Mouse (Mus musculus): ENCODE data around the gene Retsat.

- no peak for TF ChIP-seq CTCF (IDR thresholded peaks at IDR 0.05; ENCODE audit: low read depth, low read length)
- TF ChIP-seq GATA2 (IDR thresholded peaks at IDR 0.05; ENCODE audit: borderline replicate concordance, low read depth, low read length): no peak
- TF ChIP-seq GATA1 (IDR thresholded peaks at IDR 0.05; ENCODE audit: borderline replicate concordance, low read length): no peak
- TF ChIP-seq TAL1 (conservative IDR thresholded peaks at IDR 0.05; ENCODE audit: low read depth, low read length): no peak
These were observed 55.1 kb downstream of the Retsat start for GRCm38 (mm10) chr6:72653419-72653818.

Measured in G1E (cell line).